Mouse (Mus musculus): ENCODE measurements around the gene Nlrc4.
"Not testable (repeated sequence)": the region's sequence is repeated elsewhere in the genome, so short reads cannot be mapped to it uniquely, and the experiment has no call there.

DNA sequence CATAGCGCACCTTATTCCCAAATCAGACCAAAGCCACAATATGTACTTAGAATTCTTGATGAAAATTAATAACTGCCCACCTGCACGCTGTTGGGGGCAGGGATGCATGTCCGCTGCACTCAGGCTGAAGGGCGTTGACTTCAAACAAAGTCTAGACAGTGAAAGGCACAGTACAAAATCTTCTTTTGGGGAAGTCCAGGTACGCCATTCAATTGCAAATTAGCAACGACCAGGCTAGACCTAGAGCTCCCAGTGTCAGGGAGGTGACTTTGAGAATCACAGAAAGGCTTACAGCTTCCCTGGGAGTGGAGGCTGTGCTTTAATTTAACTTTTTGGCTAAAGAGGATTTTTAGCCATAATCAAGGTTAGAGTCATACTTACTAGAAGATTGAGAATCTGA is 11.2 kb upstream of the Nlrc4 start:
- TF ChIP-seq CTCF (IDR thresholded peaks at IDR 0.05); EP300 (IDR thresholded peaks at IDR 0.05; ENCODE audit: insufficient read depth, low read depth, low read length); POLR2A (IDR thresholded peaks at IDR 0.05; ENCODE audit: insufficient read depth, low read depth, low read length): not testable (repeated sequence)

Data from heart, adult 2 months (tissue).